Mouse (Mus musculus) left cerebral cortex, postnatal 36 days (tissue): Measurements from ENCODE around the gene Kansl2. TPM values are rescaled to one million over a fixed set of nuclear protein-coding genes. Genes with fewer than 3 reads are reported as not detected.
"Not testable (repeated sequence)": the region's sequence is repeated elsewhere in the genome, so short reads cannot be mapped to it uniquely, and the experiment has no call there.

ENCODE experiments used
- DNase-seq, 2 experiments: peaks; one replicate each; pipeline ENCODE4 v3.0.0; 2021 to 2022; ENCODE audit warnings: low spot score in 2 of 2, mixed read lengths in 1 of 2
- intact Hi-C: fragments of 180-260 bp; cut with DNase I; formaldehyde crosslinking; loops from one replicate; pipeline ENCODE4 v1.15.1; 2025
- total RNA-seq, 2 experiments: library from RNA; stranded (reverse); gene quantifications; 2 replicates each; pipeline ENCODE4 v1.2.3; 2021

Kansl2 gene
- total RNA-seq, 2 experiments from 2014 or later: 58.9 to 60.9 TPM

GRCm38 (mm10) chr15:98541064-98541463, 7.0 kb upstream of the Kansl2 start:
- no peak for DNase-seq
- intact Hi-C loops: no loop called here

GRCm38 (mm10) chr15:98537923-98538322, 3.9 kb upstream of the Kansl2 start:
- DNase-seq: no peak
- intact Hi-C loops: no loop called here

DNA sequence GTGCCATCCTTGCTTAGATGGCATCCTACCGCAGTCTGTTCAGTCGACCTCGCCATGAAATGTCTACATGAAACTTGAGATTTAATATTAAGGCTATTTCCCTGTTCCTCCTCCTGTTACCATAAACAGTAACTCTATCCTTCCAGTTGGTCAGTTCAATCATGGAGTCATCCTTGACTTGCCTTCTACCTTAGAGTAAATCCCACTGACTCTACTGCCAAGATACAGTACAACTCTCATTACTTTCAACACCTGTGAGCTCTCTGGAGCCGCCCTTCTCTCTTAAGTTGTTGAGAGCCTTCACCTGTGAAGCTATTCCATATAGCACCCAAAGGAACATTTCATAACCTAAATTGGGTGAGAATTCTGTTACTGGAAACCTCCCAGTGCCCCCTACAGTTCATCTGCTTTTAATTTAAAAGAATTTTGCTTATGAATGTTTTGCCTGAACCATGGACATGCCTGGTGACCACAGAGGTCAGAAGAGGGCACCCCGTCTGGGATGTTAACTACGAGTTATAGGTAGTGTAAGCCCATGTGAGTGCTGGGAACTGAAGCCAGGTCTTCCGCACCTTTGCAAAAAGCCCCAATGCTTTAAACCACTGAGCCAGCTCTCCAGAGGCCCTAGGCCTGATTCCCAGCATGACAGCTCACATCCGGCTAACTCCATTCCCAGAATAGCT, 2.9 kb upstream of the Kansl2 start:
- intact Hi-C loops: no loop called here
- DNase-seq: no peak

DNA sequence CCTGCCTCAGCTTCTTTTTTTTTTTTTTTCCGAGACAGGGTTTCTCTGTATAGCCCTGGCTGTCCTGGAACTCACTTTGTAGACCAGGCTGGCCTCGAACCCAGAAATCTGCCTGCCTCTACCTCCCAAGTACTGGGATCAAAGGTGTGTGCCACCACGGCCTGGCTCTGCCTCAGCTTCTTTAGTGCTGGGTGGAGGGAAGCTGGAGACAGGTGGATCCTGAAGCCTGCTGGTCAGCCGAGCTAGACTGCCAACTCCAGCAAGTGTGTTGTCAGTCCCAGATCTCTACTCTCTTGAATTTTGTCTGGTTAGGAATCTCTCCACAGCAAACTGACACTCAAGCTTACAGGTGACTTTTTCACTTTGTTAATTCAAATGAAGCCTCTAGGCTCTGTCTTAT, 1.9 kb upstream of the Kansl2 start:
- intact Hi-C loops: no loop called here
- DNase-seq: no peak

- intact Hi-C loops: loop anchor here (5.0 kb wide), 1 partner anchor 34 kb away; no protein-coding TSS in a partner anchor
- no peak for DNase-seq
These were observed 981 bp downstream of the Kansl2 start for GRCm38 (mm10) chr15:98533035-98533531.

GRCm38 (mm10) chr15:98532281-98532680, 1.8 kb downstream of the Kansl2 start:
- DNase-seq: no peak
- intact Hi-C loops: loop anchor here (5.0 kb wide), 1 partner anchor 35 kb away; no protein-coding TSS in a partner anchor

- no peak for DNase-seq
- intact Hi-C loops: no loop called here
These were observed 5.9 kb downstream of the Kansl2 start for GRCm38 (mm10) chr15:98528066-98528563.

GRCm38 (mm10) chr15:98527056-98527771, 6.8 kb downstream of the Kansl2 start:
- intact Hi-C loops: no loop called here
- DNase-seq: no peak

GRCm38 (mm10) chr15:98526057-98526456, 8.0 kb downstream of the Kansl2 start:
- no peak for DNase-seq
- intact Hi-C loops: no loop called here

DNA sequence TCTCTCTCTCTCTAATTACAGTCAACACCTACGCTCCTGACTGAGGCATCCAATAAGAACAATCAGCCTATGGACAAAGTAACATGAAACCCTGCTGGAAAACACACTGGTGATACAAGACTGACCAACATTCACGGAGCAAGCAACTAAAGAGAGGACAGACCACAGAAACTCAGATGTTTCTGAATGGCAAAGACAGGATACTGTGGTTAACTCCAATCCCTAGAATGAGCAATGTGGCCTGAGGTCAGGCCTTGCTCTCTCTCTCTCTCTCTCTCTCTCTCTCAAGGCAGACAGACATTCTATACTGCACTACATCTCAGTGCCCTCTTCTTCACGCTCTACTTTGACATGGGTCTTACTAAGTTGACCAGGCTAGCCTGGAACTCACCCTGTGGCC, 12.8 kb downstream of the Kansl2 start:
- DNase-seq: no peak
- intact Hi-C loops: no loop called here

DNA sequence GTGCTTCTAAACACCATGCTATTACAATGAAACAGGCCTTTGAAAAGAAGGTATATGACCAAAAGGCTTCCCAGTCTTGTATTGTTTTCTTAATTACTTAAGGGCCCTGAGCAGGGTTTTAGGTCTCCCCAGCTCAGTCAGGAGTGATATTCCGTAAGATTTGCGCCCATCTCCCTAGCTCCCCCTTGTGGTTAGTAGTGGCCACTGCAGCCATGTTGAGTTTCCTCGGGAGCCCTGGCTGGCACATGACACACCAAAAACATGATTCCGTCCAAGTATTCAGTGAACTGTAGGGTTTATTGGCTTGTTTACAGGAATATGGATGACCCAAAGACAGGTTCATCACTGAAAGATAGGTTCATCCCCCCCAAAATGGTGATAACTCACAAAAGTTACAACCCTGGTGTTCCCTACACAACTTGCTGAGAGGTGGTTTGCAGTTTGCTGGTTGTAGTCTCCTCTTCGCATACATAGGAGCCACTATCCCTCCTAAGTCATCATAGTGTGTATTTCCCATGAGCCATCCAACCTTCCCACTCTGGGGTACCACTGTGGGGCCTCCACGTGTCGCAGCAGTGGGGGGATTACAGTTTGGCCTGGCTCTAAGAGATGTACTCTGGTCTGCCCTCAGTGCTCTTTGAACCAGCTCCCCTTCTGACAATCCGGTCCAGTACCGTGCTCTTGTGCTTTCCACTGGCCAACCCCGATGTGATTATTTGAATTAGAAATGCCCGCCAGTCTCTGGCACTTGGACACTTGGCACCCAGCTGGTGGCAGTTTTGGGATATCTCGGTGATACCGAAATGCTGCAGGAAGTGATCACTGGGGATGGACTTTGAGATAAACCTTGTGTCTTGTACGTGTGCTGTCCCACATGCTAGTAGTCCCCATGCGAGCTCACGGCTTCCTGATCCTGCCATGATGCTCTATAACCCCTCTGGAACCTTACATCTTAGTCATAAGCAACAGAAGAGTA, 16.4 kb downstream of the Kansl2 start:
- intact Hi-C loops: no loop called here
- peak; percentile 37 to 47 for DNase-seq

GRCm38 (mm10) chr15:98514845-98515244, 19.2 kb downstream of the Kansl2 start:
- intact Hi-C loops, DNase-seq: not testable (repeated sequence)

- intact Hi-C loops: no loop called here
- DNase-seq: no peak
These were observed 19.9 kb downstream of the Kansl2 start for GRCm38 (mm10) chr15:98514146-98514545.

DNA sequence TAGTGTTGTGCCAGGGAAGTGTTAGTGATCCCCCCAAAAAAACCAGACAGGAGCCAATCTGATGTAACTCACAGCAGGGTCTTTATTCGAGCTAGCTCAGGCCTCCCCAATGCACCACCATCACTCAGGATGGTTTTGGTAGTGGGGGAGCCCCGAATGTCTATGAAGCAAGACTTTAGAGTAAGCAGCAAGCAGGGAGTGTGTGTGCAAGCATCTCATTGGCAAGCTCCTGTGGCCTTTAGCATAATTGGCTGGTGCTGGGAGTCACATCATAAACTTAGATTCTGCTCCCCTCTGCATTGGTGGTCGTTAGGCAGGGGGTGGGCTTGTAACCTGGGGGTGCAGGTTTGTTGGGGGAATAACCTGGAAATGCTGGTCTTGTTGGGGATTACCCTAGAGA, 20.4 kb downstream of the Kansl2 start:
- DNase-seq, intact Hi-C loops: not testable (repeated sequence)

GRCm38 (mm10) chr15:98512799-98513321, 21.2 kb downstream of the Kansl2 start:
- peak; percentile 44 to 59 for DNase-seq

GRCm38 (mm10) chr15:98512232-98512631, 21.8 kb downstream of the Kansl2 start:
- no peak for DNase-seq
- intact Hi-C loops: no loop called here

More at GRCm38 (mm10) chr15:98512799-98513321, 21.2 kb downstream of the Kansl2 start:
- intact Hi-C loops: no loop called here

DNA sequence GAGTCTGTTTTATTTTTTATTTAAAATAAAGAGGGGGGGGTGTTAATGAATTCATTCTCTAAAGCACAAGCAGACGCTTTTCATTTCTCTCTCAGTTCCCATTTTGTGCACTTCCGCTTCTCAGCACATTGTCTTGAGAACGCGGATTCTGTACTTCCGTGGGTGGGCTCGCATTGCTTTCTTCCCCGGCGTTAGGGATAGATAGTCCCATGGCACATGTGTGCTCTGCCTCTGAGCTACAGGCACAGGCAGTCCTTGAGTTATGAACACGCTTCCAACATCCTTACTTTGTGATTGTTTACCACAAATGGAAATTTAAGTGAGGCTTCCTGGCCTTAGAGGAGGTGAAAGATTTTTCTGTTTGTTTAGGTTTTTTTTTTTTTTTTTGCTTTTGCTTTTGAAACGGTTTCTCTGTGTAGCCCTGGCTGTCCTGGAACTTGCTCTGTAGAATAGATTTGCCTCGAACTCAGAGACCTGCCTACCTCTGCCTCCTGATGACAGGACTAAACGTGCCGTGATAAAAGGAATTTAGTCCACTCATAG, 22.6 kb downstream of the Kansl2 start:
- intact Hi-C loops: loop anchor here (2.0 kb wide), 1 partner anchor 105 kb away; no protein-coding TSS in a partner anchor
- no peak for DNase-seq

DNA sequence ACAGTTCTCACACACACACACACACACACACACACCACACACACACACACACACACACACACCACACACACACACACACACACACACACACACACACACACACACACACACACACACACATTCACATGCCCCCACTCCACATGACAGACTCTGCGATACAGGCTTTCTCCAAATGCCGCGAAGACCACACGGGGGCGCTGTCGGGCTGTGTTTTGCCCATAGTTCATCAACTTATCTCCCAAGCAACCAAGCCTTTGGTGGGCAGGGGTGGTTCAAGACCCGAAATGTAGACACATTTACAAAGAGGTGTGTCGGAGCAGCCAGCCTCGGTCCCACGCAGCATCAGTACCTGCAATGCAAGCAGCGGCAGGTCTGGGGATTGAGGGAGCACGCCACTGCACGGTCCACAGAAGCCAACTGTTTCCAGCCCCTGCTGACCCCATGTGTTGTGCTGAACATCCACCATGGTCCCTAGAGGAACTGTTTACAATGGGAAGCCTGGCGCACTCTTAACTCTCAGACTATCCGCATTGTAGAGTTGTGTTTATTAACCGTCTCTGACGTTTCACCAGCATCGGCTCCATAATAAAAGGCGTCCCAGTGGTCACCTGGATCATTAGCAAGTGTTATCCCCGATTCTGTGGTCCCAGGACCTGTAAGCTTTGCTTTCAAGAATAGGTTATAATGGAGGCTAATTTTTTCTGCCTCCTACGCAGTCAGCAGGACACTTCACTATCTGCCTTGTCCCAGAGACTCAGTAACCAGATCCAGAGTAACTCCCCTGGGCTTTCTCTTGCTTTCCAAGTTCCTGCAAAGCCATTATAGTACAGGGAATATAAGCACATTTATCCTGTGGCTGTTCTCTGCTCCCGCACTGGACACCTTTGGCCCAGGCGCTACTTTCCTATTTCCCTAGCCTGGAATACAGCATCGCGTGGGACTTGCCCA, 23.4 kb downstream of the Kansl2 start:
- intact Hi-C loops: loop anchor here (2.0 kb wide), 1 partner anchor 106 kb away; no protein-coding TSS in a partner anchor

More for the DNA sequence above, 23.4 kb downstream of the Kansl2 start:
- DNase-seq: peak; percentile 43 to 57
